Mouse (Mus musculus): ENCODE measurements around the gene Cd164l2. TPM values are rescaled to one million over a fixed set of nuclear protein-coding genes. Genes with fewer than 3 reads are reported as not detected.

Cd164l2 gene
- 6.5 TPM for polyA plus RNA-seq (2014; fragmentation: Illumina TruSeq; extraction: RNeasy Lipid Tissue Mini Kit (QIAGEN cat#74804); ENCODE audit: low read depth, low replicate concordance)

GRCm38 (mm10) chr4:133211751-133212561 is at the start of gene Cd164l2, which contains the start of gene Gpr3:
Gene Cd164l2, plus strand, starts transcription at chr4:133212131.
Gene Gpr3, minus strand, starts transcription at chr4:133212536.

GRCm38 (mm10) chr4:133240490-133240921 is 28.6 kb downstream of the Cd164l2 start, which contains the start of gene Map3k6:
Gene Map3k6, plus strand, starts transcription at chr4:133240818.

GRCm38 (mm10) chr4:133262882-133263281 is 51.0 kb downstream of the Cd164l2 start, which contains the start of gene Sytl1:
Gene Sytl1, minus strand, starts transcription at chr4:133263113.

Other genes with a start within 250 kb of the Cd164l2 start
- gene Fgr, start 238.0 kb upstream of the Cd164l2 start, polyA plus RNA-seq (2014; fragmentation: Illumina TruSeq; extraction: RNeasy Lipid Tissue Mini Kit (QIAGEN cat#74804); ENCODE audit: low read depth, low replicate concordance): 2.7 TPM
- gene Ahdc1, start 200.9 kb upstream of the Cd164l2 start, polyA plus RNA-seq (2014; fragmentation: Illumina TruSeq; extraction: RNeasy Lipid Tissue Mini Kit (QIAGEN cat#74804); ENCODE audit: low read depth, low replicate concordance): 27.0 TPM
- gene Wasf2, start 81.6 kb upstream of the Cd164l2 start, polyA plus RNA-seq (2014; fragmentation: Illumina TruSeq; extraction: RNeasy Lipid Tissue Mini Kit (QIAGEN cat#74804); ENCODE audit: low read depth, low replicate concordance): 42.6 TPM
- gene Gpr3, start 405 bp downstream of the Cd164l2 start, polyA plus RNA-seq (2014; fragmentation: Illumina TruSeq; extraction: RNeasy Lipid Tissue Mini Kit (QIAGEN cat#74804); ENCODE audit: low read depth, low replicate concordance): not detected
- 35.1 TPM for gene Map3k6, start 28.7 kb downstream of the Cd164l2 start, polyA plus RNA-seq (2014; fragmentation: Illumina TruSeq; extraction: RNeasy Lipid Tissue Mini Kit (QIAGEN cat#74804); ENCODE audit: low read depth, low replicate concordance)
- gene Sytl1, start 51.0 kb downstream of the Cd164l2 start, polyA plus RNA-seq (2014; fragmentation: Illumina TruSeq; extraction: RNeasy Lipid Tissue Mini Kit (QIAGEN cat#74804); ENCODE audit: low read depth, low replicate concordance): 12.8 TPM
- gene Tmem222, start 65.7 kb downstream of the Cd164l2 start, polyA plus RNA-seq (2014; fragmentation: Illumina TruSeq; extraction: RNeasy Lipid Tissue Mini Kit (QIAGEN cat#74804); ENCODE audit: low read depth, low replicate concordance): 67.4 TPM
- 28.1 TPM for gene Wdtc1, start 141.3 kb downstream of the Cd164l2 start, polyA plus RNA-seq (2014; fragmentation: Illumina TruSeq; extraction: RNeasy Lipid Tissue Mini Kit (QIAGEN cat#74804); ENCODE audit: low read depth, low replicate concordance)
- gene Slc9a1, start 157.6 kb downstream of the Cd164l2 start, polyA plus RNA-seq (2014; fragmentation: Illumina TruSeq; extraction: RNeasy Lipid Tissue Mini Kit (QIAGEN cat#74804); ENCODE audit: low read depth, low replicate concordance): 31.5 TPM